Mouse (Mus musculus) liver, postnatal 0 days (tissue): ENCODE measurements around the gene Pax7.

Experiments
- CTCF ChIP-seq: sonication (generic); IDR thresholded peaks from 2 replicates; pipeline ENCODE4 v1.5.1; 2016; ENCODE audit warnings: antibody characterized with exemption, low read depth
- EP300 ChIP-seq: IDR thresholded peaks from 2 replicates; pipeline ENCODE4 v1.6.1; 2016; ENCODE audit warnings: antibody characterized with exemption, low read depth, mild to moderate bottlenecking

- TF ChIP-seq CTCF = no peak
- TF ChIP-seq EP300 = no peak
These were observed 88.4 kb downstream of the Pax7 start for GRCm38 (mm10) chr4:139744765-139745395.
